Mouse (Mus musculus) heart, adult 8-10 months (tissue): Measurements from ENCODE around the gene Ptges. TPM values are rescaled to one million over a fixed set of nuclear protein-coding genes. Genes with fewer than 3 reads are reported as not detected.
A peak's percentile ranks its signal among the peaks of the same experiment; 100 is the strongest.

Experiments
- DNase-seq: peaks from one replicate; pipeline ENCODE4 v3.0.0; 2022; ENCODE audit warnings: low spot score
- total RNA-seq, 4 experiments: library from RNA; stranded (reverse); gene quantifications; 2 replicates each; pipeline ENCODE4 v1.2.4; 2022

Gene Ptges
- total RNA-seq, 4 experiments from 2014 or later, result 1.3 to 3.1 (median 1.9) TPM

DNA sequence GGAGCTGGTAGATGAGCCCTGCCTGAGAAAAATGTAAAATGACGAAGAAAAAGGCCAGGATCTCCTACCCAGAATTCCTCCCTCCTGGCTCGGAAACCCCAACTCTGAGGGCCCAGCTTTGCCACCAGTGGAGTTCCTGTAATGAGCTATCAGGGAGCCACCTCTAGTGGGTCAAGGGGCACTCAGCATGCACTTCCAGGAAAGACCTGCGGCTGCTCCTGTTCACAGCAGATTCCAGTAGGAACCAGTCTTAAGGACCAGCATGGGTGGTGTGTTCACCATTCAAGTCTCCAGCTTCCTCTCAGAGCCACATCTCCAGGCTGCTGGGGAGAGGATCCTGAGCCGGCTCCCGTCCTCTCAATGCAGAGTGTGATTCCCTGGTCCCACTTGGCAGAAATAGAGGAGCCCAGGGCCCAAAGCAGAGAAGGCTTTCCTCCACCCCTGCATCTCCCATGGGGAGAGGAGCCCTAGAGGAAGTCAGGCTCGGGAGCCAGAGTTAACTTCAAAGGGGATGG, 28.0 kb downstream of the Ptges start:
- no peak for DNase-seq

DNA sequence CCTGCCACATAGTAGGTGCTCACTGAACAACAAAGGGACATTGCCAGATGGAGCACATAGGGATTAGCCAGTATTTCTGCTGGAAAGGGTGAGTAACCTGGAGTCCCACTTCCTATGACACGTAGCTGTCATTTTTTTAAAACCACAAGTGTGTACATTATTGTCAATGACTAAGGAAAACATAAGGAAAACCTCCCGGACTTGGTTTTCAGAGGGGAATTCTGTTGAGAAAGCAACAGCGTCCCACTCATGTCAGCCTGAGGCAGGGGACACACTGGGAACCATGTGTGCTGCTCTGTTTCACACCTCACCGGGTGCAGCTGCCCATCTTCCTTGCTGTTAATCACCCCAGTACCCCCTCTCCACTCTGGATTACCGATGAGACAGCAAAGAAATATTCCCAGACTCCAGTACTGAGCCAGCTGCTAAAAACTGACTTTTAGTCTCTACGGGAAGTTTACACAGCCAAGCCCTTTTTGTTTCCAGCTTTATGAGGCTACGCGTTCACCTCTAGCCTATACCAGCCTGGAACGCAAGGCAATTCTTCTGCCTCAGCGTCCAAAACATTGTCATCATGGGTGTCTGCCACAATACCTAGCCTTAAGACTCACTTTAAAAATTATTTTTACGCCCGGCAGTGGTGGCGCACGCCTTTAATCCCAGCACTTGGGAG, 30.1 kb downstream of the Ptges start:
- no peak for DNase-seq

DNA sequence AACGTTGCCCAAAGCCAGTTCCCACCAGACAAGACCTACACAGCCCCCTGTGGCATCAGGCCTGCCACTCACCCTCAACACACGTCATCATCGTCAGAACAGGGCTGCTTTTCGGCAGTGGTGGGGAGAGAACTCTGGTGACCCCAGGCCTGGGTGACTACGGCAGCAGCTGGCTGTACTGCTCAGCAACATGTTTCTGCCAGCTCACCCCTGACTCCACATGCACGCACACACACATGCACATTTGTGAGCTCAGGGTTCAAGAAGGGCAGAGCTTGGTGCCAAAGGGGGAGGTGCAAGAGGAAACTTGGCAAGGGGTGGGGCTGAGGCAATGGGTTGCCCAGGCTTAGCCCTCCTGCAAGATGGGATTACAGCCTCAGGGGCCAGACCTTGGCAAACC, 32.4 kb downstream of the Ptges start:
- no peak for DNase-seq

DNA sequence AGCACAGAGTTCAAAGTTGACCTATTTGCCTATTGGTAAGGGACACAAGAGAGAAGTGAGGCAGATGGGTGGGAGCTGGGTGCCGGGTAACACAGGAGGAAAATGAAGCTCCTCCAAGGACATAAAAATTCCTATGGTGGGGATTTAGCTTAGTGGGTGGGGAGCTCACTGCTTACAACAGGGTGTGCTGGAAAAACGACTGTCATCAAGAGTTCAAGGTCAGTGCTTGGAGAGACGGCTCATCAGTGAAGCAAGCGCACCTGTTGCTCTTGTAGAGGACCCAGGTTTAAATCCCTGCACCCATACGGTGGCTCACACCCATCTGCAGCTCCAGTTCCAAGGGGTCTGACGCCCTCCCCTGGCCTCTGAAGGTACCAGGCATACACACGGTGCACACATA, 35.7 kb downstream of the Ptges start:
- DNase-seq, result no peak

GRCm38 (mm10) chr2:30893399-30893798, 36.3 kb downstream of the Ptges start:
- DNase-seq, result no peak

GRCm38 (mm10) chr2:30891002-30891401, 38.7 kb downstream of the Ptges start:
- DNase-seq, result peak; percentile 39

DNA sequence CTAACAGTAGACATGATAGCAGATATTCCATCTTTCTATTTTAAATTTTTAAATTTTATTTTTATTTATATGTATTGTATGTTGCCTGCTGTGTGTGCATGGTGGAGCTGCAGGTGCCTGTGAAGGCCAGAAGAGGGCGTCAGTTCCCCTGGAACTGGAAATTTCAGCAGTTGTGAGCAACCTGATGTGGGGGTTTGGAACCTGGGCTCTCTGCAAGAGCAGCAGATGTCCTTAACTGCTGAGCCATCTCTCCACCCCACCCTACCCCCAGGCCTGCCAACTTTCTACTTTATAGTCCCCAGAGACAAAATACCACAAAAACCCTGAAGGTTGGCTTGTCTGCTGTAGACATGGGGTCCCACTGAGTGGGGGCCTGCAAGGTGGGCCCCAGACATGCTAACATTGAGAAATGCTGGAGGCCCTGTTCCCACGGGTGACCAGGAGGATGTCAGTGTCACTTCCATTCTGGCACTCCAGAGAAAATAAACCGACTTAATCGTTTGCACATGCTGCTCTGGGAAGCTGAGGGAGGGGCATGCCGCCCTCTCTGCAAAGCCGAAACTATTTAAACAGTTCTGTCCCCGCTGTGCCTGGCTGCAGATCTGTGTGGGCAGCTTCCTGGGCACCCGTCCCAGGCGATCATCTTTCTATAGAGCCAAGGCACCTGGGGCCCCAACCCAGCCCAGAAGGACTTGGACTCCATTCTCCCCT, 44.1 kb downstream of the Ptges start:
- DNase-seq, result no peak

GRCm38 (mm10) chr2:30884852-30885373, 44.8 kb downstream of the Ptges start:
- no peak for DNase-seq

DNA sequence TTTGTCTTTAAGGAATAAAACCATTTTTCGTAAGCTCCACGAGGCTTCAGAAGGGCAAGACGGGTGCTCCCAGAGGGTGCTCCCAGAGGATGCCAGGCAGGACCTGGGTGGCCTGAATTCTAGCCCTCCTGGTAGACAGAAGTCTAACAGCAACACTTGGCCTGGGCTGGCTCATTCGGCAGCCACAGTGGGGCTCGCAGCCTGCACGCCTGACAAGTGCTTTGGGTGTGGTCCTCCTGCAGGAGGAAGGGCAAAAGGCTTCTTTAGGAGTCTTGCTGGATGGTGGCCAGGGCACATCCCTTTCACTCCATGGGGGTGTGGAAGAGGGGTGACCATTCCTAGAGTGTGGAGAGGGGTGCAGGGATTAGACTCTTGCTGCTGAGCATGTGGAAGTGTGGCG, 48.4 kb downstream of the Ptges start:
- no peak for DNase-seq

- DNase-seq, result no peak
Observed at GRCm38 (mm10) chr2:30879481-30879880, 50.2 kb downstream of the Ptges start.

DNA sequence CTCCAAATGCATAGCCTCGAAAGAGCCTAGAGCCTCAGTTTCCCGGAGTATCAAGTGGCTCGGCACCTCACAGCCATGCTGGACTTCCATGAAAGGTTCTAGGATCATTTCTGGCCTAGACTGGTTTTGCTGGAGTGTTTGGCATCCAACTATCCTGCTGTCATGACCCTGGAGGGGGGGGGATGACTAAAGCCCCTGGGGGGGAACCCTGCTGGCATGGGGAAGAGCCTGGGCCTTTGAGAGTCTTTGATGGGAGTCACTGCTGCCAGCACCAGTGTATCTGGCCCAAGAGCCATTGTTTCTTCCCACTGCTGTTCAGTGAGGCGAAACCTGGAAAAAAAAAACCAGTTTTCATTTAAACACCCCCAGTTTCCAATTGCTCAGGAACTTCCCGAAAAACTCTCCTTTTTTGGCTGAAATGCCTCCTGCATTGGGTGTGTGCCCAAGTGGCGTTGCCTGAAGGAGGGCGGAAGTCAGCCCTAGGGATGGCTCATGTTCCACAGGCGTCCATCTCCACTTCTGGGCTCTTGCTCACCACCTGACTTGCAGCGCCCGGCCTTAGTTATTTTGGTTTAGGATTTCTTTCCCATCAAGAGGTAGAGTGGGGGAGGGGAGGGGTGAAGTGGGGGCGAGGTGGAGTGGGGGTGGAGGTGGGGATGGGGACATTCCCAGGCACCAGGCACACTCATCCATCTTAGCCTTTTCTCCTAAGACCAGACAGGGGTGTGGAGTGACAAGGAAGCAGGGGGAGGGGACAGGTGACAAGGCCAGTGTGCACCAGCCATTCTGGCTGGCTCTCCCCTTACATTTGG, 53.8 kb downstream of the Ptges start:
- peak; percentile 11 for DNase-seq

DNA sequence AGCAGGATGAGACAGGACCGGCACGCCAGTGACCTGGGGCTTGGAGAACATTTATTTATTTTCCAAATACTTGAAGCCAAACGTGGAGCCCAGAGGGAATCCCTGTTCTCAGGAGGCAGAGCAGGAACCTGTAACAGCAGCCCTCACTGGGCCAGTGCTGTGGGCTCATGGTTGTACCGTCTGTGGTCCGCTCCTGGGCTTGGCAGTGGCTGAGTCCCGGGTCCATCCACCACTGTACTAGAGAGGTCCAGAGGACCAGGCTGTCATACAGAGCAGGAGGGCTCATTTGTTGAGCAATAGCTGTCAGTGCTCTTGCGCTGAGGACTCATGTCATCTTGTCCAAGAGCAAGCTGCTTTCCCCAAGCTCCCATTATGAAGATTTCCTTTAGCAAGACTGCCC, 54.6 kb downstream of the Ptges start:
- DNase-seq, result no peak

GRCm38 (mm10) chr2:30874445-30874844, 55.2 kb downstream of the Ptges start:
- no peak for DNase-seq

GRCm38 (mm10) chr2:30872669-30873068, 57.0 kb downstream of the Ptges start:
- no peak for DNase-seq

DNA sequence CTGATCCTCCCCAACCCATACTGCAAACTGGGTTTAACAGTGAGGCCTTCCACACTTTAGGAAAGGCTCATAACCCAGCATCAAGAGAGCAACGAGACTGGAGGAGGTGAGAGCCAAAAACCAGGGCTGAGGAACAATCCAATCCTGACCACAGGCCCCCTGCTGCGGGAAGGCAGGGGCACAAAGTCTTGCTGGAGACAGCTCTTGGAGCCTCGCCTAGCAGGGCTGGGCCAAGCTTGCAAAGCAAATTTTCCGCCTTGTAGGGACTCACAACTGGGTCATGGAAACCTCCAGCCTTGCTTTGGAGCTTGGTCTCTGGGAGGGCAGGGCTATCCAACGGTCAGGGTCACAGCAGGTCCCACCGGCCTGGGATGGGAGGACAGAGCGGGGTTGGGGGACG, 58.8 kb downstream of the Ptges start:
- DNase-seq, result no peak

- no peak for DNase-seq
Observed at GRCm38 (mm10) chr2:30865426-30865825, 64.2 kb downstream of the Ptges start.

DNA sequence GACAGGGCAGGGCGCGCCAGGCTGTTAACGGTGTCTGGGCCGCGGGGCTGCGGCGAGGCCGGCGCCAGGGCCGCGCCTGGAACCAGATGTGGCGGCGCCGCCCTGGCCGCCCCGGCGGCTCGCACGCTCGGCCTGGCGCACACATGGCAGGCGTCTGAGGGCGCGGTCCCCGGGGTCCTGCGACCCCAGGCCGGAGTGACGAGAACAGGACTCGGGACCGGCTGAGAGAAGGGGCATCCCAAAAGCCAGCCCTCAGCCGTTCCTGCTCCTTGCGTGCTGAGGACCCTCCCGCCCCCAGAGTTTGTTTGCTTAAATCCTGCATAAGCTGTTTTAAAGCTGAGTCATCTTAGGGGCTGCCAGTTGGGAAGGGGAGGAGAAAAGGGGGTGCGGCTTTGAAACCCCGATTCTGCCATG, 64.7 kb downstream of the Ptges start:
- DNase-seq, result peak; percentile 19

GRCm38 (mm10) chr2:30863574-30863973, 66.1 kb downstream of the Ptges start:
- DNase-seq, result no peak

- no peak for DNase-seq
Observed at GRCm38 (mm10) chr2:30862081-30862480, 67.6 kb downstream of the Ptges start.

GRCm38 (mm10) chr2:30859782-30860181, 69.9 kb downstream of the Ptges start:
- DNase-seq, result no peak

DNA sequence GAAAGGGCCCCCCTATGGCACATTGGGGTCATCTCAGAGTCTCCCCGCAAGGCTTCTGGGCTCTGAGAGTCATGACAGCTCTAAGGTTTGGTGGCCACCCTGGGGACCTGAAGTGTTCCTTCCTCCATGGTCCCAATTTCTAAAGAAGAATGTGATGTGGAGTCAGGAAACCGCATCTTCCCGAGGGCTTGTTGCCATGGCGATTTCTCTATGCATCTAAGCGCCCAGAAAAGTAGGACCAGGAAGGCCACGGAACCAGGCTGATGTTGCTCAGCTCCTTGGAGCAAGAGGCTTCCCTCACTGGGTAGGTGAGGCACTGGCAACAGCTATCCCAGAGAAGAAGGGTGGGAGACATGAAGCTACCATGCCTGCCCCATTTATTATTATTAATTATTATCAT, 72.6 kb downstream of the Ptges start:
- no peak for DNase-seq

GRCm38 (mm10) chr2:30852771-30853313, 76.8 kb downstream of the Ptges start:
- DNase-seq, result no peak
